ENCODE assay signal across 25 mouse cellular contexts in the genomic region with DNA sequence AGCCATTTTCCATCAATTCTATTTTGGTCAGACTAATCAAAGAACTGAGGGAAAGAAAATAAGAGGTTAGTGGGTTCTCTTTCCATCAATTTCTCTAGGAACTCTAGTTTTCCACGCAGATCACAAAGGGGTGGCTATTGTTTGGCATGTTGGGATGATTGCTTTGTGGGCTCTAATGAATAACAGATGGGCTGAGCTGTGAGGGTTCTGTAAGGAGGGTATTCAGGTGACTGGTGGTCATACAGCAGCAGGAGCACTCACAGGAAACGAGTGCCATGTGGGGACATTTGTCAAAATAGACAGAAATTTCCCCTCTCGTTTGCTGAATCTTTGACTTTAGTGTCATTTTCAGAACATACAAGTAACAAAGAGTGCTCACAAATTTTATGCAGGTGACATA.
A peak's percentile ranks its signal among the peaks of the same experiment; 100 is the strongest.
DNase-seq lines count a peak whose midpoint lies in the region; ATAC-seq and TF ChIP-seq lines count a peak whose summit lies in the region.
"Had no signal": no experiment of that assay in that cellular context is flagged by ENCODE, and none has a peak within 500 bp of the region (broad histone marks: within the 10 kb centered on the region; RNA-seq: fewer than 3 reads in every experiment).

No protein-coding gene starts in this region.

- DNase-seq in cerebellum, postnatal 14 days: peak; percentile 47 to 73
- DNase-seq in cerebellum, adult 9-11 months: no peak
- DNase-seq in brain, embryonic 14.5 days (ENCODE audit: low read depth): peak; percentile 2
- DNase-seq in embryo, embryonic 9.5 days (ENCODE audit: extremely low spot score): peak; percentile 24
- peak; percentile 51 for DNase-seq in limb, embryonic 11.5 days (ENCODE audit: low spot score)
- no peak for DNase-seq in left cerebral cortex, adult 18-20 months (ENCODE audit: low spot score in 2 of 2)
- DNase-seq in layer of hippocampus, postnatal 10 days (ENCODE audit: low spot score in 2 of 2): no peak
- DNase-seq: adrenal gland, postnatal 36 days; gastrocnemius, postnatal 10 days; kidney, adult 11 months; kidney, postnatal 4 days; liver, postnatal 0 days; retina, postnatal 1 day; right cerebral cortex, postnatal 25 days; spleen, adult 18-20 months had no signal

- no peak overlapping the region for H3K9ac ChIP-seq in limb, embryonic 11.5 days (ENCODE audit: low read length)
- H3K9ac ChIP-seq: forebrain, embryonic 13.5 days; kidney, embryonic 15.5 days; limb, embryonic 12.5 days; liver, postnatal 0 days had no signal

- H3K27ac ChIP-seq in limb, embryonic 11.5 days (replicated peaks; ENCODE audit: low read depth, low read length): no peak overlapping the region
- H3K27ac ChIP-seq: forebrain, embryonic 13.5 days; heart, embryonic 10.5 days; hindbrain, postnatal 0 days; kidney, embryonic 15.5 days; limb, embryonic 12.5 days; macrophage; midbrain, embryonic 10.5 days had no signal

- TF ChIP-seq CTCF in brain, embryonic 14.5 days (IDR thresholded peaks at IDR 0.05; ENCODE audit: borderline replicate concordance, extremely low read depth, insufficient read depth, insufficient read length): no peak

- 7% methylated on average over 3 of the region's 3 CpGs for WGBS in limb, embryonic 11.5 days

- no peaks in the 10 kb centered on the region for H3K4me1 ChIP-seq in limb, embryonic 11.5 days (ENCODE audit: control insufficient read depth, insufficient read depth, low read length)
- H3K4me1 ChIP-seq: forebrain, embryonic 13.5 days; heart, embryonic 10.5 days; kidney, embryonic 15.5 days; limb, embryonic 12.5 days; midbrain, embryonic 10.5 days had no signal

- TF ChIP-seq POLR2A in brain, embryonic 14.5 days (IDR thresholded peaks at IDR 0.05; ENCODE audit: borderline replicate concordance, extremely low read depth, insufficient read depth, insufficient read length, poor library complexity, severe bottlenecking): no peak

- H3K4me2 ChIP-seq in limb, embryonic 11.5 days (ENCODE audit: low read depth, severe bottlenecking): no peak overlapping the region
- H3K4me2 ChIP-seq: forebrain, embryonic 13.5 days; kidney, embryonic 15.5 days; limb, embryonic 12.5 days; liver, embryonic 11.5 days had no signal

- no peak overlapping the region for H3K4me3 ChIP-seq in limb, embryonic 11.5 days (ENCODE audit: low read depth, low read length)
- H3K4me3 ChIP-seq: forebrain, embryonic 13.5 days; heart, embryonic 10.5 days; kidney, embryonic 15.5 days; limb, embryonic 12.5 days; midbrain, embryonic 10.5 days had no signal

- H3K36me3 ChIP-seq in limb, embryonic 11.5 days (ENCODE audit: control insufficient read depth, insufficient read depth, low read length): no peaks in the 10 kb centered on the region
- H3K36me3 ChIP-seq: heart, embryonic 10.5 days; kidney, embryonic 15.5 days; limb, embryonic 12.5 days; midbrain, embryonic 10.5 days had no signal

- H3K27me3 ChIP-seq in limb, embryonic 11.5 days (ENCODE audit: control insufficient read depth, insufficient read depth, low read length): no peaks in the 10 kb centered on the region
- H3K27me3 ChIP-seq: forebrain, embryonic 13.5 days; kidney, embryonic 15.5 days; limb, embryonic 12.5 days; Patski had no signal

- H3K9me3 ChIP-seq in limb, embryonic 11.5 days (ENCODE audit: control insufficient read depth, low read length): no peaks in the 10 kb centered on the region
- H3K9me3 ChIP-seq: forebrain, embryonic 13.5 days; heart, embryonic 10.5 days; kidney, embryonic 15.5 days; limb, embryonic 12.5 days; midbrain, embryonic 10.5 days had no signal

- peak; percentile 70; the same call in 1 of the 2 replicates for ATAC-seq in limb, embryonic 11.5 days (ENCODE audit: insufficient number of reproducible peaks, low FRiP score, low TSS enrichment, low read depth)
- ATAC-seq: forebrain, embryonic 13.5 days; hindbrain, postnatal 0 days; liver, postnatal 0 days; lung, postnatal 0 days; Patski had no signal

Comparison
In these comparisons a context has a peak if more than half of its experiments do, and no peak if none do; other contexts are left out.
1. DNase-seq: peak in cerebellum, postnatal 14 days (2 of 2), brain, embryonic 14.5 days (single experiment), embryo, embryonic 9.5 days (single experiment) and limb, embryonic 11.5 days (single experiment); none in cerebellum, adult 9-11 months (single experiment), left cerebral cortex, adult 18-20 months (0 of 2) and layer of hippocampus, postnatal 10 days (0 of 2).